Mouse (Mus musculus) liver, embryonic 11.5 days (tissue): ENCODE data around the gene Meis2. TPM values are rescaled to one million over a fixed set of nuclear protein-coding genes. Genes with fewer than 3 reads are reported as not detected.
A peak's percentile ranks its signal among the peaks of the same experiment; 100 is the strongest.

Source experiments
- ATAC-seq: fragments of 200-750 bp; cut with Nextera tagmentation; replicated peaks from 2 replicates; pipeline ENCODE4 v1.8.0; 2017; ENCODE audit warnings: moderate number of reproducible peaks, mild to moderate bottlenecking, moderate TSS enrichment, moderate library complexity; ENCODE audit not compliant: low FRiP score
- DNase-seq: peaks from one replicate; pipeline ENCODE4 v3.0.0-alpha.2; 2017; ENCODE audit warnings: low spot score
- H3K27ac ChIP-seq: fragments of 300-500 bp; sonication (generic); 2 replicates; pipeline ENCODE4 v1.5.1; 2014; ENCODE audit warnings: mild to moderate bottlenecking, low read depth, low read length, control low read depth
- H3K27me3 ChIP-seq: fragments of 300-500 bp; sonication (generic); replicated peaks from 2 replicates; pipeline ENCODE4 v1.6.1; 2014; ENCODE audit warnings: low read length, mixed read lengths; ENCODE audit not compliant: control insufficient read depth, insufficient read depth
- H3K36me3 ChIP-seq: fragments of 300-500 bp; sonication (generic); 2 replicates; pipeline ENCODE4 v1.6.1; 2014; ENCODE audit warnings: mild to moderate bottlenecking, low read length, moderate library complexity, mixed read lengths; ENCODE audit not compliant: control insufficient read depth, insufficient read depth
- H3K4me1 ChIP-seq: fragments of 300-500 bp; sonication (generic); replicated peaks from 2 replicates; pipeline ENCODE4 v1.6.1; 2014; ENCODE audit warnings: low read length, mixed read lengths; ENCODE audit not compliant: control insufficient read depth, insufficient read depth
- H3K4me2 ChIP-seq: fragments of 300-500 bp; sonication (generic); 2 replicates; pipeline ENCODE4 v1.6.1; 2014; ENCODE audit warnings: mild to moderate bottlenecking, control low read depth, moderate library complexity
- H3K4me3 ChIP-seq: fragments of 300-500 bp; sonication (generic); 2 replicates; pipeline ENCODE4 v1.5.1; 2014; ENCODE audit warnings: low read depth, low read length, control low read depth
- H3K9ac ChIP-seq: fragments of 300-500 bp; sonication (generic); 2 replicates; pipeline ENCODE4 v1.6.1; 2014; ENCODE audit warnings: low read depth, low read length, control low read depth
- H3K9me3 ChIP-seq: fragments of 300-500 bp; sonication (generic); 2 replicates; pipeline ENCODE4 v1.6.1; 2016; ENCODE audit warnings: low read length, inconsistent platforms, mixed read lengths; ENCODE audit not compliant: control insufficient read depth
- WGBS: fragments of 180-500 bp; shearing (Covaris S2); extraction: QIAGEN DNeasy Blood & Tissue Kit; methylation state at CpG from one replicate; pipeline ENCODE4 v1.1.7; 2014; 5-methylcytosine and 5-hydroxymethylcytosine counted together
- polyA plus RNA-seq: library from polyadenylated mRNA; unstranded; fragments of >200 nt; fragmentation: Nextera tagmentation; extraction: Ambion mirVana; gene quantifications from 2 replicates; pipeline ENCODE4 v1.2.1, GENCODE M21; 2014

Meis2 gene
- polyA plus RNA-seq, 1 experiment from 2014 or later = 20.0 TPM

- ATAC-seq (0 out of 2 replicates have a peak, but pooled peaks have one; percentile 34), DNase-seq (no peak)
- Histone ChIP-seq H3K27ac (no peak overlapping the region), H3K36me3 (no peaks in the 10 kb centered on the region), H3K9me3 (no peaks in the 10 kb centered on the region), H3K9ac (no peak overlapping the region), H3K27me3 (no peaks in the 10 kb centered on the region), H3K4me2 (peak overlapping the region; percentile 30), H3K4me3 (no peak overlapping the region; the same call in 1 of the 2 replicates), H3K4me1 (no peaks in the 10 kb centered on the region)
- 27% methylated on average over 20 of the region's 20 CpGs for WGBS
Measured at GRCm38 (mm10) chr2:116009097-116009970, 56.3 kb downstream of the Meis2 start.

- Histone ChIP-seq H3K4me2 (no peak overlapping the region), H3K27ac (no peak overlapping the region), H3K36me3 (no peaks in the 10 kb centered on the region), H3K9me3 (no peaks in the 10 kb centered on the region), H3K4me3 (no peak overlapping the region), H3K4me1 (no peaks in the 10 kb centered on the region), H3K27me3 (no peaks in the 10 kb centered on the region), H3K9ac (no peak overlapping the region)
- DNase-seq (no peak), ATAC-seq (no peak)
- 78% methylated on average over 6 of the region's 6 CpGs for WGBS
Measured at GRCm38 (mm10) chr2:116002354-116002753, 63.3 kb downstream of the Meis2 start.

GRCm38 (mm10) chr2:116001352-116002138, 64.1 kb downstream of the Meis2 start:
- no peaks in the 10 kb centered on the region for H3K4me1 ChIP-seq
- WGBS = 53% methylated on average over 6 of the region's 6 CpGs
- H3K4me2 ChIP-seq = no peak overlapping the region
- no peak overlapping the region for H3K9ac ChIP-seq
- H3K4me3 ChIP-seq = no peak overlapping the region
- H3K27ac ChIP-seq = no peak overlapping the region
- no peaks in the 10 kb centered on the region for H3K36me3 ChIP-seq
- H3K27me3 ChIP-seq = no peaks in the 10 kb centered on the region
- DNase-seq (no peak), ATAC-seq (no peak)
- H3K9me3 ChIP-seq = no peaks in the 10 kb centered on the region

GRCm38 (mm10) chr2:116000514-116000913, 65.1 kb downstream of the Meis2 start:
- WGBS = 78% methylated on average over 5 of the region's 5 CpGs
- Histone ChIP-seq H3K4me2 (no peak overlapping the region), H3K9me3 (no peaks in the 10 kb centered on the region), H3K27me3 (no peaks in the 10 kb centered on the region), H3K9ac (no peak overlapping the region), H3K4me1 (no peaks in the 10 kb centered on the region), H3K27ac (no peak overlapping the region), H3K4me3 (no peak overlapping the region), H3K36me3 (no peaks in the 10 kb centered on the region)
- no peak for DNase-seq
- no peak for ATAC-seq

GRCm38 (mm10) chr2:115998802-115999201, 66.8 kb downstream of the Meis2 start:
- Histone ChIP-seq H3K9ac (no peak overlapping the region), H3K4me2 (no peak overlapping the region), H3K27ac (no peak overlapping the region), H3K4me1 (no peaks in the 10 kb centered on the region), H3K36me3 (no peaks in the 10 kb centered on the region), H3K4me3 (no peak overlapping the region), H3K9me3 (no peaks in the 10 kb centered on the region), H3K27me3 (no peaks in the 10 kb centered on the region)
- WGBS = 74% methylated on average over 5 of the region's 5 CpGs
- DNase-seq (no peak), ATAC-seq (no peak)

GRCm38 (mm10) chr2:115996438-115996837, 69.2 kb downstream of the Meis2 start:
- no peak for DNase-seq
- 77% methylated on average over 2 of the region's 2 CpGs for WGBS
- no peaks in the 10 kb centered on the region for H3K36me3 ChIP-seq

GRCm38 (mm10) chr2:115993877-115994276, 71.8 kb downstream of the Meis2 start:
- Histone ChIP-seq H3K27ac (no peak overlapping the region), H3K4me1 (no peaks in the 10 kb centered on the region), H3K9ac (no peak overlapping the region), H3K27me3 (no peaks in the 10 kb centered on the region), H3K4me2 (no peak overlapping the region), H3K36me3 (no peaks in the 10 kb centered on the region), H3K4me3 (no peak overlapping the region), H3K9me3 (no peaks in the 10 kb centered on the region)
- WGBS = 79% methylated on average over 4 of the region's 4 CpGs
- ATAC-seq (no peak), DNase-seq (no peak)

More at GRCm38 (mm10) chr2:115996438-115996837, 69.2 kb downstream of the Meis2 start:
- no peak overlapping the region for H3K4me3 ChIP-seq
- no peak overlapping the region for H3K9ac ChIP-seq
- no peaks in the 10 kb centered on the region for H3K9me3 ChIP-seq
- H3K4me1 ChIP-seq = no peaks in the 10 kb centered on the region
- H3K4me2 ChIP-seq = no peak overlapping the region
- no peaks in the 10 kb centered on the region for H3K27me3 ChIP-seq
- no peak overlapping the region for H3K27ac ChIP-seq
- no peak for ATAC-seq

- no peaks in the 10 kb centered on the region for H3K9me3 ChIP-seq
- 78% methylated on average over 6 of the region's 6 CpGs for WGBS
- H3K4me2 ChIP-seq = no peak overlapping the region
- H3K9ac ChIP-seq = no peak overlapping the region
- ATAC-seq (no peak), DNase-seq (no peak)
- no peaks in the 10 kb centered on the region for H3K36me3 ChIP-seq
- no peak overlapping the region for H3K27ac ChIP-seq
- no peak overlapping the region for H3K4me3 ChIP-seq
- no peaks in the 10 kb centered on the region for H3K4me1 ChIP-seq
- H3K27me3 ChIP-seq = no peaks in the 10 kb centered on the region
Measured at GRCm38 (mm10) chr2:115989249-115989648, 76.4 kb downstream of the Meis2 start.
